Mouse (Mus musculus): ENCODE results near the gene Nsun4. TPM values are rescaled to one million over a fixed set of nuclear protein-coding genes. Genes with fewer than 3 reads are reported as not detected.
A peak's percentile ranks its signal among the peaks of the same experiment; 100 is the strongest.

Gene Nsun4
- total and polyA plus RNA-seq, 3 experiments: 19.9 to 32.8 (median 20.5) TPM

- Histone ChIP-seq H3K4me1 (ENCODE audit: control insufficient read depth in 1 of 2, insufficient read depth in 2 of 2) (peaks cover 3 to 16% of the 10 kb centered on the region in 2 experiments; a peak in 2 of 4 replicates), H3K36me3 (replicated peaks in 1 of 2; ENCODE audit: control insufficient read depth in 1 of 2, insufficient read depth in 1 of 2, low read length in 1 of 2) (no peaks in the 10 kb centered on the region), H3K4me2 (ENCODE audit: insufficient read depth, low read depth, poor library complexity, severe bottlenecking) (peak overlapping the region; percentile 52; the same call in 1 of the 2 replicates), H3K79me2 (replicated peaks; ENCODE audit: control insufficient read depth, extremely low read depth, insufficient read depth, poor library complexity, severe bottlenecking) (no peaks in the 10 kb centered on the region), H3K4me3 (replicated peaks in 1 of 3; ENCODE audit: low read depth in 2 of 3, low read length in 2 of 3, poor library complexity in 1 of 3) (peak overlapping the region in 2 of 3 experiments; percentile 49 to 62), H3K27me3 (replicated peaks) (peaks cover 12% of the 10 kb centered on the region), H3K27ac (ENCODE audit: insufficient read depth, low read depth) (no peak overlapping the region), H3K9me3 (replicated peaks; ENCODE audit: low read length) (no peaks in the 10 kb centered on the region), H3K9ac (ENCODE audit: insufficient read depth, low read depth) (no peak overlapping the region; the same call in 1 of the 2 replicates)
- dilution Hi-C loops (cut with MboI; ENCODE audit: extremely low pct_ligation_motif_present, extremely low pct_unique_long_range_greater_than_20kb, low sequenced_read_pairs): no loop called here
- peak; percentile 94 for DNase-seq (ENCODE audit: extremely low read depth)
- TF ChIP-seq CHD2 (IDR thresholded peaks at IDR 0.05; ENCODE audit: low read length) (no peak), NELFE (IDR thresholded peaks at IDR 0.05; ENCODE audit: low read depth, low read length) (peak; percentile 29), TCF12 (IDR thresholded peaks at IDR 0.05; ENCODE audit: low read depth, low read length) (peak; percentile 44; the same call in 1 of the 2 replicates), JUND (conservative IDR thresholded peaks at IDR 0.05; ENCODE audit: low read depth, low read length) (no peak), MAFK (IDR thresholded peaks at IDR 0.05; ENCODE audit: insufficient replicate concordance, low read length) (no peak), USF1 (IDR thresholded peaks at IDR 0.05; ENCODE audit: low read depth, low read length) (no peak), MEF2A (IDR thresholded peaks at IDR 0.05; ENCODE audit: borderline replicate concordance, low read depth, low read length) (peak; percentile 88), ELF1 (IDR thresholded peaks at IDR 0.05; ENCODE audit: low read depth, low read length) (peak; percentile 90), E2F4 (IDR thresholded peaks at IDR 0.05; ENCODE audit: insufficient replicate concordance, low read depth, low read length) (no peak), HCFC1 (IDR thresholded peaks at IDR 0.05; ENCODE audit: low read depth, low read length) (peak; percentile 77), GABPA (IDR thresholded peaks at IDR 0.05; ENCODE audit: insufficient replicate concordance, low read depth, low read length) (no peak), PAX5 (IDR thresholded peaks at IDR 0.05; ENCODE audit: low read length) (no peak), POLR2A (IDR thresholded peaks at IDR 0.05; ENCODE audit: low read depth, low read length) (peak; percentile 61), IRF4 (IDR thresholded peaks at IDR 0.05; ENCODE audit: low read depth, low read length) (no peak; the same call in 1 of the 2 replicates), MYC (IDR thresholded peaks at IDR 0.05; ENCODE audit: low read depth, low read length) (no peak), SMC3 (IDR thresholded peaks at IDR 0.05; ENCODE audit: low read depth, low read length) (no peak), ZNF384 (IDR thresholded peaks at IDR 0.05; ENCODE audit: low read depth, low read length) (no peak), KAT2A (IDR thresholded peaks at IDR 0.05; ENCODE audit: insufficient replicate concordance, low read length) (no peak), MAZ (IDR thresholded peaks at IDR 0.05; ENCODE audit: low read depth, low read length) (no peak), SIN3A (IDR thresholded peaks at IDR 0.05; ENCODE audit: low read length) (peak; percentile 70; the same call in 1 of the 2 replicates), MAX (IDR thresholded peaks at IDR 0.05; ENCODE audit: low read length) (no peak), EP300 (IDR thresholded peaks at IDR 0.05; ENCODE audit: low read length) (no peak), MXI1 (IDR thresholded peaks at IDR 0.05; ENCODE audit: low read depth, low read length) (0 out of 2 replicates have a peak, but pooled peaks have one; percentile 61), POLR2AphosphoS2 (IDR thresholded peaks at IDR 0.05; ENCODE audit: low read depth, low read length) (no peak), RCOR1 (conservative IDR thresholded peaks at IDR 0.05; ENCODE audit: low read depth, low read length) (no peak), ZMIZ1 (IDR thresholded peaks at IDR 0.05; ENCODE audit: low read depth, low read length) (no peak), JUN (IDR thresholded peaks at IDR 0.05; ENCODE audit: insufficient read depth, low read depth, low read length) (no peak), ETS1 (conservative IDR thresholded peaks at IDR 0.05; ENCODE audit: low read depth, low read length) (no peak), NRF1 (IDR thresholded peaks at IDR 0.05; ENCODE audit: low read depth, low read length) (no peak), ZC3H11A (IDR thresholded peaks at IDR 0.05; ENCODE audit: low read depth, low read length) (no peak), TBP (conservative IDR thresholded peaks at IDR 0.05; ENCODE audit: low read depth, low read length) (0 out of 2 replicates have a peak, but pooled peaks have one; percentile 30), CHD1 (IDR thresholded peaks at IDR 0.05; ENCODE audit: low read depth, low read length) (no peak), ZKSCAN1 (IDR thresholded peaks at IDR 0.05; ENCODE audit: borderline replicate concordance, low read depth, low read length) (no peak), RAD21 (IDR thresholded peaks at IDR 0.05; ENCODE audit: low read depth, low read length) (no peak), BHLHE40 (IDR thresholded peaks at IDR 0.05; ENCODE audit: low read depth, low read length) (no peak), USF2 (conservative IDR thresholded peaks at IDR 0.05; ENCODE audit: low read depth, low read length) (no peak), CTCF (conservative IDR thresholded peaks at IDR 0.05 in 1 of 2, IDR thresholded peaks at IDR 0.05 in 1 of 2; ENCODE audit: low read depth in 2 of 2, low read length in 2 of 2) (peak in 1 of 2 experiments; percentile 63; a peak in 2 of 4 replicates), UBTF (IDR thresholded peaks at IDR 0.05; ENCODE audit: low read depth, low read length) (no peak)
- in situ Hi-C loops (cut with MboI; ENCODE audit: low pct_ligation_motif_present, low pct_unique_long_range_greater_than_20kb, low sequenced_read_pairs): loop anchor here (5.0 kb wide), 1 partner anchor 78 kb away; no protein-coding TSS in a partner anchor
Observed at GRCm38 (mm10) chr4:115984967-115985366, 68.7 kb downstream of the Nsun4 start.
